Mouse (Mus musculus): ENCODE data around the gene Tldc1. TPM values are rescaled to one million over a fixed set of nuclear protein-coding genes. Genes with fewer than 3 reads are reported as not detected.

Tldc1 gene
- 12.3 and 14.8 TPM in 2 replicates for polyA plus RNA-seq (2015; fragmentation: Nextera tagmentation; extraction: Ambion mirVana)

- ATAC-seq (ENCODE audit: borderline replicate concordance, extremely low read depth, low FRiP score, low TSS enrichment) = peak; percentile 96
- Histone ChIP-seq H3K27me3 (no peaks in the 10 kb centered on the region), H3K4me1 (peaks cover 28% of the 10 kb centered on the region), H3K9me3 (no peaks in the 10 kb centered on the region), H3K9ac (peak within 1 kb of the TSS; percentile 61), H3K4me3 (peak within 1 kb of the TSS; percentile 49), H3K36me3 (no peaks in the 10 kb centered on the region), H3K27ac (peak within 1 kb of the TSS; percentile 84), H3K4me2 (peak within 1 kb of the TSS; percentile 80)
- under 1% methylated on average over 18 of the region's 18 CpGs for WGBS
Measured at GRCm38 (mm10) chr8:119778263-119778662, at the start of gene Tldc1. TSS of gene Tldc1 (minus strand) at chr8:119778416.

GRCm38 (mm10) chr8:119827721-119828153 is 49.5 kb upstream of the Tldc1 start:
- Histone ChIP-seq H3K9me3 (no peaks in the 10 kb centered on the region), H3K27ac (peak overlapping the region; percentile 43), H3K36me3 (no peaks in the 10 kb centered on the region), H3K4me1 (peaks cover 78% of the 10 kb centered on the region), H3K9ac (no peak overlapping the region), H3K4me3 (no peak overlapping the region), H3K27me3 (no peaks in the 10 kb centered on the region), H3K4me2 (no peak overlapping the region)
- 27% methylated on average over 4 of the region's 4 CpGs for WGBS
- no peak for ATAC-seq (ENCODE audit: borderline replicate concordance, extremely low read depth, low FRiP score, low TSS enrichment)

GRCm38 (mm10) chr8:119826982-119827381 is 48.8 kb upstream of the Tldc1 start:
- Histone ChIP-seq H3K9me3 (no peaks in the 10 kb centered on the region), H3K4me1 (peaks cover 71% of the 10 kb centered on the region), H3K4me2 (no peak overlapping the region), H3K27ac (peak overlapping the region; percentile 43; the same call in 1 of the 2 replicates), H3K27me3 (no peaks in the 10 kb centered on the region), H3K36me3 (0 out of 2 replicates have a peak, but pooled peaks cover 4% of the 10 kb centered on the region), H3K9ac (no peak overlapping the region), H3K4me3 (no peak overlapping the region)
- 63% methylated on average over 5 of the region's 5 CpGs for WGBS
- ATAC-seq (ENCODE audit: borderline replicate concordance, extremely low read depth, low FRiP score, low TSS enrichment) = no peak

GRCm38 (mm10) chr8:119825950-119826730 is 47.9 kb upstream of the Tldc1 start:
- Histone ChIP-seq H3K9me3 (no peaks in the 10 kb centered on the region), H3K9ac (no peak overlapping the region), H3K4me2 (no peak overlapping the region), H3K4me1 (peaks cover 62% of the 10 kb centered on the region), H3K36me3 (peaks cover 7% of the 10 kb centered on the region; the same call in 1 of the 2 replicates), H3K4me3 (no peak overlapping the region), H3K27me3 (no peaks in the 10 kb centered on the region), H3K27ac (peak overlapping the region; percentile 25; the same call in 1 of the 2 replicates)
- 61% methylated on average over 19 of the region's 19 CpGs for WGBS
- no peak for ATAC-seq (ENCODE audit: borderline replicate concordance, extremely low read depth, low FRiP score, low TSS enrichment)

GRCm38 (mm10) chr8:119824809-119825273 is 46.6 kb upstream of the Tldc1 start:
- ATAC-seq (ENCODE audit: borderline replicate concordance, extremely low read depth, low FRiP score, low TSS enrichment) = peak; percentile 36; the same call in 1 of the 2 replicates
- Histone ChIP-seq H3K4me3 (no peak overlapping the region), H3K4me1 (peaks cover 49% of the 10 kb centered on the region), H3K4me2 (no peak overlapping the region), H3K27me3 (no peaks in the 10 kb centered on the region), H3K36me3 (peaks cover 7% of the 10 kb centered on the region; the same call in 1 of the 2 replicates), H3K9ac (no peak overlapping the region), H3K9me3 (no peaks in the 10 kb centered on the region), H3K27ac (peak overlapping the region; percentile 56)
- WGBS = 41% methylated on average over 11 of the region's 11 CpGs

GRCm38 (mm10) chr8:119824100-119824499 is 45.9 kb upstream of the Tldc1 start:
- peak; percentile 8; the same call in 1 of the 2 replicates for ATAC-seq (ENCODE audit: borderline replicate concordance, extremely low read depth, low FRiP score, low TSS enrichment)
- no peak overlapping the region for H3K4me3 ChIP-seq
- 0 out of 2 replicates have a peak overlapping the region, but pooled peaks have one; percentile 56 for H3K27ac ChIP-seq
- no peak overlapping the region for H3K9ac ChIP-seq
- no peaks in the 10 kb centered on the region for H3K27me3 ChIP-seq
- H3K9me3 ChIP-seq = no peaks in the 10 kb centered on the region
- H3K36me3 ChIP-seq = peaks cover 7% of the 10 kb centered on the region; the same call in 1 of the 2 replicates
- no peak overlapping the region for H3K4me2 ChIP-seq
- peaks cover 49% of the 10 kb centered on the region for H3K4me1 ChIP-seq
- 50% methylated on average over 4 of the region's 4 CpGs for WGBS

GRCm38 (mm10) chr8:119823278-119823677 is 45.1 kb upstream of the Tldc1 start:
- 95% methylated on average over 9 of the region's 9 CpGs for WGBS

GRCm38 (mm10) chr8:119821691-119822090 is 43.5 kb upstream of the Tldc1 start:
- Histone ChIP-seq H3K9ac (no peak overlapping the region), H3K9me3 (no peaks in the 10 kb centered on the region), H3K27me3 (no peaks in the 10 kb centered on the region), H3K27ac (no peak overlapping the region), H3K4me1 (peaks cover 38% of the 10 kb centered on the region), H3K4me2 (no peak overlapping the region), H3K4me3 (no peak overlapping the region), H3K36me3 (peaks cover 7% of the 10 kb centered on the region; the same call in 1 of the 2 replicates)
- WGBS = 91% methylated on average over 6 of the region's 6 CpGs
- no peak for ATAC-seq (ENCODE audit: borderline replicate concordance, extremely low read depth, low FRiP score, low TSS enrichment)

More at GRCm38 (mm10) chr8:119823278-119823677, 45.1 kb upstream of the Tldc1 start:
- Histone ChIP-seq H3K36me3 (peaks cover 7% of the 10 kb centered on the region; the same call in 1 of the 2 replicates), H3K4me3 (no peak overlapping the region), H3K4me1 (peaks cover 45% of the 10 kb centered on the region), H3K27ac (no peak overlapping the region), H3K9ac (no peak overlapping the region), H3K4me2 (no peak overlapping the region), H3K9me3 (no peaks in the 10 kb centered on the region), H3K27me3 (no peaks in the 10 kb centered on the region)
- ATAC-seq (ENCODE audit: borderline replicate concordance, extremely low read depth, low FRiP score, low TSS enrichment) = no peak

GRCm38 (mm10) chr8:119819976-119820375 is 41.8 kb upstream of the Tldc1 start:
- no peak overlapping the region for H3K4me3 ChIP-seq
- no peaks in the 10 kb centered on the region for H3K9me3 ChIP-seq
- H3K27ac ChIP-seq = no peak overlapping the region
- no peak overlapping the region for H3K4me2 ChIP-seq
- H3K4me1 ChIP-seq = peaks cover 27% of the 10 kb centered on the region
- H3K9ac ChIP-seq = no peak overlapping the region
- WGBS = 93% methylated on average over 8 of the region's 8 CpGs
- peaks cover 7% of the 10 kb centered on the region; the same call in 1 of the 2 replicates for H3K36me3 ChIP-seq
- no peak for ATAC-seq (ENCODE audit: borderline replicate concordance, extremely low read depth, low FRiP score, low TSS enrichment)
- no peaks in the 10 kb centered on the region for H3K27me3 ChIP-seq

- Histone ChIP-seq H3K4me3 (no peak overlapping the region), H3K36me3 (peaks cover 7% of the 10 kb centered on the region; the same call in 1 of the 2 replicates), H3K4me2 (no peak overlapping the region), H3K9ac (no peak overlapping the region), H3K27ac (no peak overlapping the region), H3K4me1 (peaks cover 21% of the 10 kb centered on the region), H3K27me3 (no peaks in the 10 kb centered on the region), H3K9me3 (no peaks in the 10 kb centered on the region)
- 78% methylated on average over 7 of the region's 7 CpGs for WGBS
- ATAC-seq (ENCODE audit: borderline replicate concordance, extremely low read depth, low FRiP score, low TSS enrichment) = no peak
Measured at GRCm38 (mm10) chr8:119819316-119819715, 41.1 kb upstream of the Tldc1 start.

GRCm38 (mm10) chr8:119817446-119817845 is 39.2 kb upstream of the Tldc1 start:
- Histone ChIP-seq H3K27me3 (no peaks in the 10 kb centered on the region), H3K9me3 (no peaks in the 10 kb centered on the region), H3K4me3 (no peak overlapping the region), H3K36me3 (peaks cover 6% of the 10 kb centered on the region; the same call in 1 of the 2 replicates), H3K9ac (no peak overlapping the region), H3K27ac (no peak overlapping the region), H3K4me2 (no peak overlapping the region), H3K4me1 (peaks cover 28% of the 10 kb centered on the region)
- ATAC-seq (ENCODE audit: borderline replicate concordance, extremely low read depth, low FRiP score, low TSS enrichment) = no peak
- 50% methylated on average over 12 of the region's 12 CpGs for WGBS

GRCm38 (mm10) chr8:119816219-119816618 is 38.0 kb upstream of the Tldc1 start:
- Histone ChIP-seq H3K27me3 (no peaks in the 10 kb centered on the region), H3K9me3 (no peaks in the 10 kb centered on the region), H3K4me3 (no peak overlapping the region), H3K4me1 (peaks cover 36% of the 10 kb centered on the region), H3K9ac (no peak overlapping the region), H3K27ac (no peak overlapping the region), H3K36me3 (no peaks in the 10 kb centered on the region), H3K4me2 (no peak overlapping the region)
- 75% methylated on average over 6 of the region's 6 CpGs for WGBS
- no peak for ATAC-seq (ENCODE audit: borderline replicate concordance, extremely low read depth, low FRiP score, low TSS enrichment)
